Mouse (Mus musculus): Measurements from ENCODE around the gene Gm12184.

DNA sequence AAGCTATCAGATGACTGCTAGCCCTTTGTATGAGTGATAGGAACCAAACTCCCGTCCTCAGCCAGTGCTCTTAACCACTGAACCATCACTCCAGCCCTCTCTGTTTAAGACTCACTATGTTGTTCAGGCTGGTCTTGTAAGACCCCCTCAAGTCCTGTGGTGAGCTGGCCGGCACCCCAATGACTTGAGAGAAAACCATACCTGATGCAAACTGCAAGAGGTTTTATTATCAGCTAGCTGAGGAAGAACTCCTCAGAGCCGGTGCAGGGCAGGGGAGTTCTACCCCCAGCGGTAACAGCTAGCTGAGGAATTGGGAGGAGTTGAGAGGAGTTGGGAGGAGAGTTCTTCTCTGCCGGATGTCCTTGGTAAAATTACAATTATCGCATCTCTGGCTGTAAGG lies 1.5 kb upstream of the Gm12184 start:
- no peak for TF ChIP-seq GATA1 (IDR thresholded peaks at IDR 0.05; ENCODE audit: low read length)
- no peak for TF ChIP-seq TAL1 (IDR thresholded peaks at IDR 0.05; ENCODE audit: low read length)
